Mouse (Mus musculus) CH12F3 (cell line): Measurements from ENCODE around the gene Tnfsf15.

ENCODE experiments used
- in situ Hi-C: fragments of 300-500 bp; cut with MboI; formaldehyde crosslinking; loops from 2 replicates; pipeline ENCODE4 v1.14.3; 2020; ENCODE audit warnings: low sequenced_read_pairs

Gene Tnfsf15

GRCm38 (mm10) chr4:63744693-63745171 is at the start of gene Tnfsf15:
TSS of gene Tnfsf15 (minus strand) at chr4:63745113.
- in situ Hi-C loops = no loop called here

DNA sequence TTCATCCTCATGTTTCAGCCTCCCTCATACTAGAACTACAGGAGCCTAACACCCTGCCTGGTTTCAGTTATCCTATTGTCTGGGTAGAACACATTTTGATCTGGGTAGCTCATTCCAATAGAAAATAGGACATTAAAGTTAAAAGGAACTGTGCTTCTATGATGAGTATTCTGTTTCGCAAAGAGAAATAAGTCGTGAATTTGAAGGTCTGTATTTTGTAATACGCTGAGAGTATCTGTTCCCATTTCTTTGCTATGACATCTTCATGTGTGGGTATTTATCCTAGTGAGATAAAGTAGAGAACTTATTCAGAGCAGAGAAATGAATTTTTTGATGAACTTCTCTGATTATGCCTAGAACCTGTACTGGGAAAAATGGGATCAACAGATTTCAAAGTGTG is 47.4 kb upstream of the Tnfsf15 start:
- in situ Hi-C loops = no loop called here

DNA sequence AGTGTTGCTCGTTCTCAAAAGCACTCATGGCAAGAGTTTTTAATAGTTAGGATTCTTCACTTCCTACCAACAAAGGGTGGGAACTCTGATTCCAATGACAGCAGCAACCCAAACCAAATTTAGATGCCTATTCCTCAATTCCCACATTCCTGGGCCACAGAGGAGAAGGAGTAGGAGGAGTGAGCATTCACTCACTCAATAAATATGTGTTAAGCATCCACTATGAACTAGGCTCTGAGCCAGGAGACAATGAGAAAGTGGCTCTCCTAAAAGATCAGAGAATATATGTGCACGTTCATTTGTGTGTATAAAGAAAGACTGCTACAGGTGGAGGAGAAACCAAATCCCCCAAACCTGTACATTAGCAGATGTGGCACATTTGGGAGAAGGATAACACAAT is 40.6 kb upstream of the Tnfsf15 start:
- in situ Hi-C loops = no loop called here

DNA sequence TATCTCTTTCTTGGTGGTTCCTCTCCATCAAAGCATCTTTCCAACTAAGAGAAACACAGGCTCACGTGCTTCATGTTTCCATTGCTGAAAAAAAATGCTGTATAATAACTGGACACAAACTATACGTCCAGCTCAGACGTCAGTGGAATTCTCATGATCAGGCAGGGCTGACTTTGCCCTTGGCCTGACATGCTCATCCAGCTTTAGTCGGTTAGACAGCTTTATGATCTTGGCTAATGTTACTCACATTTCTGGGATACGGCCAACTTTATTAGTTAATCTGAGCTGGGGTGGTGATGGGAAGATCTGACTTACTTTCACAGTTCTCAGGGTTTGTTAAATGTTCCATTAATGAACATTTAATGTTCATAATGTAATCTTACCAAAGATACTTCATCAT is 38.9 kb upstream of the Tnfsf15 start:
- in situ Hi-C loops = no loop called here

GRCm38 (mm10) chr4:63782970-63783613 is 38.2 kb upstream of the Tnfsf15 start:
- in situ Hi-C loops = no loop called here

GRCm38 (mm10) chr4:63777223-63777622 is 32.3 kb upstream of the Tnfsf15 start:
- in situ Hi-C loops = no loop called here

DNA sequence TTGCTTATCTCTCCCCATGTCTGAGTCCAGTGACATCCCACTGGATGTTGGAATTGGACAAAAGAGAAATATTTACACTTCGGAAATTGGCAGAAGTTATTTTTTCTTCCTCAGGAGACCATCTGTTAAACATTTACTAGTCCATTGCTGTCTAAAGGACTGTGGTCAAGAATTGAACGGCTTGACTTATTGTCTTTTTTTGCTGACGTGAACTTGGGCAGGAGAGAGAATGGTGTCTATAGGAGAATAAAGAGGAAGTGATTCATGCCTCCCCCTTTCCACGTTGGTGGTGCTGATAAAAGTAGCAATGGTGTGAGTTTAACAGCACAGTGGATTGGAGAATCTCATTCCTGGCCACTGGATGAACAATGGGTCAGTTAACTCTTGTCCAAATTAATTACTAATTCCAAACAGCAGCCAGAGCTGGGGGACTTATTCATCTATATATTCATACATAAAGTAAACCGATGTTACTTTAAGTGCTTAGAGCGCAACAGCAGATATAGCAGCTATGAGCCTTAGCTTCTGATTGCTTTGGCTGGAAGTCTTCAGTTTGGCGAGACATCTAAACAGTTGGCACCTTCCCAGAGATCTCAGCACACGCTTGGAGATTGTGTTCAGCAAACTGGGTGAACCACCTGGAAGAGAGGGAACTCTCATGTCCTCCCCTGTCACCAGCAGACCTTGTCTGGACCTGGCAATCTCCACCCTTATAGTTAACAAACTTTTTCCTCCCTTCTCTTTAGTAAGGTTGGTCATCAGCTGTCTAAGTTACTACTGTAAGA is 28.6 kb upstream of the Tnfsf15 start:
- in situ Hi-C loops = no loop called here

- in situ Hi-C loops = no loop called here
Measured at GRCm38 (mm10) chr4:63772514-63772913, 27.6 kb upstream of the Tnfsf15 start.

- in situ Hi-C loops = no loop called here
Measured at GRCm38 (mm10) chr4:63771291-63771690, 26.4 kb upstream of the Tnfsf15 start.

DNA sequence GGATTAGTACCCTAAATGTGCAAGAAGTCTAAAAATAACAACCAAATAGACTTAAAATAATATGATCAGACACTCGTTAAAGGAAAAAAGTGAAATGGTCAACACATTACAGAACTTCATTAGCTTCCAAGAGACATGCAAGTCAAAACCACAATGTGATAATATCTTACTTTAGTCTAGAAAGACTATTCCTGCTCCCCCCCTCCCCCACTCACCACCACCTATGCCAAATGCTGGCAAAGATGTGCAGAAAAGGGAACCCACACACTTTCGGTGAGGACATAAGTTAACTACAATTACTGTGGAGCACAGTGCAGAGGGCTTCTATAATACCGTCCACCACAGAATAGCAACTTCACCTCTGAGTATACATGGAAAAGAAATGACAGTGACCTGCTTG is 24.2 kb upstream of the Tnfsf15 start:
- in situ Hi-C loops = no loop called here

GRCm38 (mm10) chr4:63765050-63765449 is 20.1 kb upstream of the Tnfsf15 start:
- in situ Hi-C loops = no loop called here

DNA sequence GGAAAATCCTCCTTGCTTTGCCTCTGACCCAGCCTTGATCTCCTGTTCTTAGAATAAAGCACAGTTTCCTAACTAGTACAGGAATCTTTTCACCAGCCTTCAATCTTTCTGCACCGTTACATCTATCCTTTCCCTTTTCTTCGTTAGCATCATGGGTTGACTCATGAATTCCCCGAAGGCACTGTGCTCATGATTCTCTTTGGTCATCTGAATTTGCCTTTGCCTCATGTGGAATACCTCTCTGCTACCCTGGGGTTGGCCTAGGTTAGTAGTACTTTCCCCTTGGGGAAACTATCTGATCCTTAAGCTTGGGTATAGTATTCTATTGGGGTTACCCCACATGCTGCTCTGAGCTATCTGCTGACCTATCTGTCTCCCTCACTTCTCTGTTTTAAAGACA is 15.0 kb upstream of the Tnfsf15 start:
- in situ Hi-C loops = no loop called here

DNA sequence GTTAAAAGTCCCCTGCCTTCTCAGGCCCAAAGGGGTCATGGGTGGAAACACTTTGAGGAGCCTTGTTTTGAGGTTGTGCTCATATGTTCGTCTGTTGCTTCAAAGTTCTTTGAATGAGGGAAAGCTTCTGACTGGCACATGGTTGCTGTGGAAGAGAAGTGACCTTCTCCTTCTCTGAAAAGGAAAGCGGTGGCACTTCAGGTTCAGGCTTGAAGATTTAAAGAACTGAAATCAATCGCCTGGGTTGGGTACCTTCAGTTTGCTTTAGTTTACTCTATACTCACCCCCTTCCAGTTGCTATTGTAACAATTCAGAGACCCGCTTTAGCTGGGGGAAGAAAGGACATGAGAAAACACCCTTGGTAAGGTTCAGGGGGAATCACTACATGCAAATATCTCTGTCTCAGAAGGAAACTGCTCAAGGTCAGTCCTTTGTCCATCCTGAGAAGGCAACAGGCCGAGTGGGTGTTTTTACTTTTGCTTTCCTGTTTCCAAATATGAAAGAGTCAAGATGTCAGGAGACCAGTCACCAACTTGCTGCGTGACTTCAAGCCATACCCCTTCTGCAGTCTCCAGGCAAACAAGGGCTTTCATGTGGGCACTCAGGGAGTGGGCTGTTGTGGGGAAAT is 12.7 kb upstream of the Tnfsf15 start:
- in situ Hi-C loops = no loop called here

DNA sequence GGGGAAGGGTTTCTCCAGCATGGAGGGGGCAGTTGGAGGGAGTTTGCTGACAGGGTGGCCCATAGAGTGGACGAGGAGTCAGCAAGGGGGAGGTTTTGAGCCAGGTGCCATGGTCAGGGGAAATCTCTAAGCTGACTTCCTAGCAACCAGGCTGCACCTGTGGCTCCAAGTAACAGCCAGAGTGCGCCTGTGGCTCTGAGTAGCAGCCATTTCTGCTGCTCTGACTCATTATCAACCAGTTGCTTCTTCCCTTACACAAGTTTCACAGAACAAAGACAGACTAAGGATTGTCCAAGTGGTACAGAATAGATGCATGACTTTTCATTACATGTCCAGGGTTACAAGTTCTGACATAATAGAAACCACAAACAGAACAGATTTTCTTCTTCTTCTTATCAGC is 11.2 kb upstream of the Tnfsf15 start:
- in situ Hi-C loops = no loop called here

DNA sequence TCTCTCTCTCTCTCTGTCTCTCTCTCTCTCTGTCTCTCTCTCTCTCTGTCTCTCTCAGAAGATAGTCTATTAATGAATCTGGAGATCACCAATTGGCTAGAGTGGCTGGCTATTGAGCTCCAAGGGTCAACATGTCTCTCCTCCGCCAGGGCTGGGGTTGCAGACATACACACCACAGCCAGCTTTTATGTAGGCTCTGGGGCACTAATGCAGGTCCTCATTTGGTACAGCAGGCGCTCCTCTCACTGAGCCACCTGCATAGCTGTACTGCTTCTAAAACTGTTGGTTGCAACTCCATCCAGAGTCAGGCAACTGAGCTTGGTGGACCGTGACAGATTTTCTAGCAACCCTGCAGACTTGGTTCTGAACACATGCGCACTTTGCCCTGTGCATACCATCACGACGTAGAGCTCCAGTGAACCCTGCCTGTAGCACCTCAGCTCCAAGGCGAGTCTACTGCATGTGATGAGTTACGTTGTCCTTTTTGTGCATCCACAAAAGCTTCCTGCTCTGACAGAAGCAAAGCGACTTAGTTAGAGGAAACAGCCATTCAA is 9.6 kb upstream of the Tnfsf15 start:
- in situ Hi-C loops = no loop called here

DNA sequence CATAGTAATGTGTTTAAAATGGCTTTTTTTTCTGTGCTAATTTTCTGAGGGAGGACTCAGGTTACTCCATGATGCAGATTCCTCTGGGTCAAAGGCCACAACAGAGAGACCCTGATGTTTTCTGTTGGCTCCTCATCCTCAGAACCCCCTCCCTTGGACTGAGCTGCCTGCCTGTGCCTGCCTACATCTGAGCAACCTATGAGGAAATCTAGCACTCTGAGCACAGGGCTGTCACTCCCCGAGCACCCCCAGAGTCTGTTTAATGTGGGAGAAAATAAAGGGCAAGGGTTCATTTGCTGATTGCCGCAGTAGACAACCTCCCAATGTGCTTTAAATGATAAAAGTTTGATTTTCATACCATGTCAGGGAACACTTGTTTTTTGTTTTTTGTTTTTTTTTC is 8.9 kb upstream of the Tnfsf15 start:
- in situ Hi-C loops = no loop called here

- in situ Hi-C loops = no loop called here
Measured at GRCm38 (mm10) chr4:63752687-63753523, 8.0 kb upstream of the Tnfsf15 start.

- in situ Hi-C loops = no loop called here
Measured at GRCm38 (mm10) chr4:63748061-63748730, 3.3 kb upstream of the Tnfsf15 start.

DNA sequence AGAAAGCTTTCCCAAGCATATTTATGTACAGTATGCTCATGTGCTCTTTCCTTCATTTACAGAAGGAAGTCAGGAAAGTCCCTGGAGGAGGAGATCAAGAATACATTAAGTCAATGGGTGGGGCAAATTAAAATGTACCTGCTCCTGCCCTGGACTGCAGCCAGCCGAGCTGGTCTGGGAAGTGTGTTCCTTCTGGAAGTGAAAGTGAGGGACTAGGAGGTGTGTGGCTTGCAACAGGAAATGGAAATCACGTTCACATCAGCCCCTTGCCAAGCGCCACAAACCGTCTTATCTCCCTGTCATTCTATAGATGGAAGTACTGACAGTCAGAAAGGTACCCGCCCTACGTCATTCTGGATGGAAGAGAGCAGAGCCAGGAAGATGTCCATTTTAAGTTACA is 358 bp upstream of the Tnfsf15 start:
- in situ Hi-C loops = no loop called here

GRCm38 (mm10) chr4:63743660-63744059 is 1.3 kb downstream of the Tnfsf15 start:
- in situ Hi-C loops = no loop called here
